Mouse (Mus musculus) 3T3-L1 (cell line): ENCODE measurements at regions not wholly inside any gene's neighbourhood (a gene's known extent, or its start where the extent isn't known, plus 50 kb on each side); places are given as distances from the start of the nearest gene placed in this dataset.
"Not testable (repeated sequence)": the region's sequence is repeated elsewhere in the genome, so short reads cannot be mapped to it uniquely, and the experiment has no call there.

Experiments used
- DNase-seq: peaks from one replicate; pipeline ENCODE4 v3.0.0-alpha.2; 2015; ENCODE audit warnings: low read depth, low spot score

GRCm38 (mm10) chr2:162867516-162868029, 63.8 kb upstream of the Srsf6 start:
- no peak for DNase-seq

DNA sequence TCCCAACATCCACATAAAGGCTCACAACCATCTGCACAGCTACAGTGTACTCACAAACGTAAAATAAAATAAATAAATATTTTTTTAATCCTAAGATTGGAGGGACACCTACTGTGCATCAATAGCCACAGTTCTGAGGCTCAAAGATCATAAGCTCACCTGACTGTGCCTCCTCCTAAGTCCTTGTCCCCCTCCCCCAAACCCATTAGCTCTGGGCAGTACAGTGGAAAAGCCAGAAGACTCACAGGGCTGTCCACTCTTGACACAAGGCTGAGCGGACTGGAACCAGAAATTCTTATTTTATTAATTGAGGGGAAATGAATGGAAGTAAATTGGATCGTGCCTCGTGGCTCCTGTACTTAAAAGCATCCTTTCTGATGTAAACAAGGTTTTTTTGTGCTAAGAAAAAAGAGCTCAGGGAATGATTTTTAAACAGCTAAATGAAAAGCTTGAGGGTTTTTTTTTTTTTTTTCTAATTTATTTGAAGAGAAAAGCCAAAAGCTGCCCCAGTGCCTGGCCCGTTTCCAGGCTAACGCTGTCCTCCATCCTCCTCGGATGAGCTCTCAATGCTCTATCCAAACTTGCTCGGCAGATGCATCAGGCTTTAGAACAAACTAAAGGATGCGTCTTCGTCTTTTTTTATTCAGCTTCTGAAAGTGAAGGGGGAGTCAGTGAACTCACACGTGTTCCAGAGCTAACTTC, 64.6 kb upstream of the Srsf6 start:
- DNase-seq = no peak

- peak; percentile 36 for DNase-seq
Measured at GRCm38 (mm10) chr2:162864571-162864970, 66.8 kb upstream of the Srsf6 start.

DNA sequence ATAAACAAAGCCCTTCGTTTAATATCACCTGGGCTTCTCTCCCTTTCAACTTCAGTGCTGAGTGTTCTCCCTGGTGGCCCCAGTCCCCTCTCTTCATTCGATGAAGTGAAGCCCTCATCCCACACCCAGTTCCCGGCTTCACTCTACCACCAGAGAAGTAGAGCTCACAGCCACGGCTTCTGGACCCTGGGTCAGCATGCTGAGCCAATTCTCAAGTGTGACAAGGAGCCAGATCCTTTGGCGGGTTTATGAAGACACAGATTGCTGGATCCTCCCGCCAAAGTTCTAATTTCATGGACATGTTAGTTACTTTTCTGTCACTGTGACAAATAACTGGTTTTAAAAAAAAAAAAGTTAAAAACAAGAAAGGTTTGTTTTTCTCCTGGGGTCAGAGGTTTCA, 76.7 kb upstream of the Srsf6 start:
- no peak for DNase-seq

DNA sequence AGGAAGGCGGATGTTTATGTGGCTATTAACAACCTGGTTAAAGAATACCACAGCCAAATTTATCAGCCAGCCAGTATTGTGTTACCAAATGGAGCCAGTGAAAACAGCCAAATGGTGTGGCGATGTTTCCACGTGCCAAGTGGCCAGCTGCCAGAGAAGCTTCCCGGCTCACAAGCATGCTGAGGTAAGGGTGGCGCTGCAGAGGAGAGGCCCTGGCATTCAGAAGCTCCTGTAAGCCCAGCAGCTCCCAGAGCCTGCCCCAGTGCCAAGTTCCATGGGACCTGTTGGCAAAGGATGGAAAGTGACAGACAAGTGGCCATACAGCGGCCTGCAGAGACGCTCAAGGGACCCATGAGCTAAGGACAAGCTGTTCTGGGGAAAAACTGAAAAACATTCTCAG, 77.8 kb upstream of the Srsf6 start:
- peak; percentile 16 for DNase-seq

GRCm38 (mm10) chr2:162841761-162842160, 89.6 kb upstream of the Srsf6 start:
- DNase-seq = not testable (repeated sequence)

- no peak for DNase-seq
Measured at GRCm38 (mm10) chr2:162837776-162838175, 93.6 kb upstream of the Srsf6 start.

DNA sequence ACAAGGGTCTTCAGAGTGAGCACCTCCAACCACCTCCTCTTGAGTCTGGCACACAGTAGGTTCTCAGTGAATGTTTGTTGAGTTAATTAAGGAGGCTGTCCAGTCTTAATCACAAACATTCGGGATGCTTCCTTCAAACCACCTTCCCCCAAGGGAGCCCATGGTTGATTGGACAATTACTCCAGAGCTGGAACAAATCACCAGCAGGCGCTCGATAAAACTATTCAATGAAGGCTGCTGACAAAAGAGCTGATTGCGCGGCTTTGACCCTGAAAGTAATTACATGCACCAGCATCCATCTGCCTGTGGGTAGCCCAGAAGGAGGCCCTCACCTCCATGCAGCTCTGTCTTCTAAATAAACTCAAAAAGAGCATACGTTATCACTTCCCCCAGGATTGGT, 97.6 kb upstream of the Srsf6 start:
- no peak for DNase-seq

DNA sequence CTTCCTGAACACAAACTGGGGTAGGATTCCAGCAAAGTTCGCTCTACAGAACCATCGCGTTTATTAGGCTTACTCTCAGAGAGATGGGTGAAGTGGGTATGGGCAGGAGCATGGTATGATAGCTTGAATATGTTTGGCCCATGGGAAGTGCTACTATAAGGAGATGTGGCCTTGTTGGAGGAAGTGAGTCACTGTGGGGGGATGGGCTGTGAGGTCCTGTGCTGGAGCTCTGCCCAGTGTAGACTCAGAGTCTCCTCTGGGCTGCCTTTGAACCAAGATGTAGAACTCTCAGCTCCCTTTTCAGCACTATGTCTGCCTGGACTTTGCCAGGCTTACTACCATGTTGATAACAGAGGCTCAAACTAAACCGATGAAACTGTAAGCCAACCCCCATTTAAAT, 112.5 kb upstream of the Srsf6 start:
- peak; percentile 83 for DNase-seq

DNA sequence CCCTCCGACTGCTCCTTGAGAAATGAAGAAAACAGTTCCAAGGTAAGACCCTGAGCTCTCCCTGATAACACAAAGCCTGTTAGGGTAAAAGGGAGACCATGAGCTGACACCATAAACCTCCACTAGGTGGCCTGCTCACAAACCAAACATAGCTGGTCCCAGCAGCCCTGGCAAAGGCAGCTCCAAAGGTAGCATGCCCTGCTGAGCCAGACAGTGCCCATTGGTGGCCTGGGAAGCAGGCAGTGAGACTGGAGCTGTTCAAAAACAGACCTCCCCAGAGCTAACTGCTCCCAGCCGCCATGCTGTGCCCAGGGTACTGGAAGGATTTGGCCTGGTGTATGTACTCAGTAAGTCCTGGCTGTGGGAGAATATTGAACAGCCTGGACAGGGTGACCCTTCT, 117.1 kb upstream of the Srsf6 start:
- peak; percentile 25 for DNase-seq

- no peak for DNase-seq
Measured at GRCm38 (mm10) chr2:162807747-162808146, 123.6 kb upstream of the Srsf6 start.

- DNase-seq = no peak
Measured at GRCm38 (mm10) chr2:162796528-162796927, 134.8 kb upstream of the Srsf6 start.

DNA sequence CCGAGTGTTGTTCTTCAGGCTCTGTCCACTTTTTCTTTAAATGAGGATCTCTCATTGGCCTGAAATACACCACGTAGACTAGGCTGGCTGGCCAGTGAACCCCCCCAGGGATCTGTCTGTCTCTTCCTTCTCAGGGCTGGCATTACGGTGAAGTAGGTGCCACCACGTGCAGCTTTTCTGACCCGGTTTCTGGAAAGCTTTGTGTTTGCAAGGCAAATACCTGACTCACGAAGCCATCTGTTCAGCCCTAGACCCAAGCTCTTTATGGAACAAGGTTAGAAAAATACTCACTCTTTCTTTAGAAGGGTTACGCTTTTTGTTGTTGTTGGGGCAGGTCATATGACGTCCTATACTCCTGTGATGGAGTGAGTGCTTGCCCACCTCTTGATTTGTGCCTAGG, 133.3 kb upstream of the Ptprt start:
- no peak for DNase-seq

GRCm38 (mm10) chr2:162791374-162792098, 130.6 kb upstream of the Ptprt start:
- DNase-seq = no peak

- DNase-seq = no peak
Measured at GRCm38 (mm10) chr2:162784176-162784813, 123.3 kb upstream of the Ptprt start.

DNA sequence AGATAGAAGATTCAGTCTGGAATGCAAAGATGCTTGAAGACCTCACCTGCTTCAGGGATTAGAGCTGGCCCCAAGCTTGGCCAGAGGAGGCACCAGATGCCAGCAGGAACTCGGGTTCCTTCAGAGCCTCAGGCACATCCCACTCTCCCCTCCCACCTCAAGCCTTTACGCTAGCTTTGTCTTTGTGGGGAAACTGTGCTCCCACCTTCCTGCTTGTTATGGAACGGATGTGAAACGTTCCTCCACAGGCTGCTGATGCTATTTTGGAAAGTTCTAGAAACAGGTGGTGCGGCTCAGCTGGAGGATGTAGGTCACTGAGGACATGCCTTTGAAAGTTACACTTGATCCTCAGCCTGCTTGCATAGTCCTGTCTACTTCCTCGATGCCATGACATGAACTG, 120.7 kb upstream of the Ptprt start:
- no peak for DNase-seq

- DNase-seq = no peak
Measured at GRCm38 (mm10) chr2:162776542-162776941, 115.6 kb upstream of the Ptprt start.

GRCm38 (mm10) chr2:162772520-162772919, 111.6 kb upstream of the Ptprt start:
- no peak for DNase-seq

DNA sequence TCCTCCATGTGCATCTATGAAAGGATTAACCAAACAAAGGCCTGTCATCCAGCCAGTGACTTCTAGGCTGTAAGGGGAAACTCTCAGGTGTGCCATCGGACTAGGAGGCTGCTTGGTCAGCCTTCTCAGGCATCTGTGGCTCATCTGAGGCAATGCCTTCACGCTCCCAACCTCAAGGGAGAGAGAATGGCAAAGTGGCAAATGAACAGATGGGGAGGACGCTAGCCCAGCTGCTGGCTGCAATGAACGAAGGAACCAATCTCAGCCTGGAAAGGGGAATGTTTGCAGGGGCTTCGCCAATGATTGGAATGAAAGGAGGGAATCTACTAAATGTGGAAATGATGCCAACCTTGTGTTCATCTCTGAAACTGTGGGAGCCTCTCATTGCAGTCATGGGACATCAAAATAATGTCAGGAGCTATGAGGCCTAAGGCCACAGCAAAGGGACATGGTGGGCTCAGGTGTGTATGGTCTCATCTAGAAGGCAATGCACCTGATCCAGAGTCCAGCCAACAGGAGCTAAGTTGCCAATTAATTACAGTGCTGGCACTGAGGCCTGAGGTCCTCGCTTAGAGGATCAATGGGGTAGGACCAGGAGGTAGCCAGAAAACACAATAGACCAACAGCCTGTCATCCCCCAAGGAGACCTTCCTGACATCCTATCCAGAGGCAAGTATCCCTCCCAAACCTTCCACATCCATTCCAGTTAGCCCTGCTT, 108.9 kb upstream of the Ptprt start:
- no peak for DNase-seq

DNA sequence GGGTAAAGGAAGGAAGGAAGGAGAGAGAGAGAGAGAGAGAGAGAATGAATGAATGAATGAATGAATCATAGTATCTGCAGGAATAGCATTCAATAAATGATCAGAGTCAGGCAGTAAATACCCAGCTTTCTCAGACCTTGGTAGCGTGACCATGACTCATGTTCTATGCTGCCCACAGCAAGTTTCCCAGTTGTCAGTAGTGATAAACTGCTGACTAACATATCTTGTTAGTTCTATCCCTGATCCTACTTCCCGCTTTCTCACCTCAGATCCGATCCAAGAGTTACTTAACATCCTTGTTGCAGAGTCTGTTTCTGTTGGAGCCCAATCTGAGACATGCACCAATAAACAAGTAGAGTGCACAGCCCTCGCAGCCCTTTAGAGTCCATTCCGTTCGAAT, 103.1 kb upstream of the Ptprt start:
- DNase-seq = no peak

GRCm38 (mm10) chr2:162740523-162740922, 79.6 kb upstream of the Ptprt start:
- no peak for DNase-seq

GRCm38 (mm10) chr2:162735761-162736160, 74.8 kb upstream of the Ptprt start:
- DNase-seq = no peak
